Mouse (Mus musculus) layer of hippocampus, adult 18-20 months (tissue): ENCODE results near the gene Tmem59. TPM values are rescaled to one million over a fixed set of nuclear protein-coding genes. Genes with fewer than 3 reads are reported as not detected.

Source experiments
- DNase-seq, 2 experiments: peaks; one replicate each; pipeline ENCODE4 v3.0.0; 2022; ENCODE audit warnings: low spot score in 2 of 2
- total RNA-seq, 2 experiments: library from RNA; stranded (reverse); gene quantifications; 2 replicates each; pipeline ENCODE4 v1.2.3; 2021

Tmem59 gene
- total RNA-seq, 2 experiments from 2014 or later: 224 to 234 TPM

GRCm38 (mm10) chr4:107178830-107179490 lies 761 bp downstream of the Tmem59 start, which contains the start of gene Tceanc2:
Tceanc2 (minus strand) TSS chr4:107179116.
- DNase-seq: peak; percentile 11 to 52

DNA sequence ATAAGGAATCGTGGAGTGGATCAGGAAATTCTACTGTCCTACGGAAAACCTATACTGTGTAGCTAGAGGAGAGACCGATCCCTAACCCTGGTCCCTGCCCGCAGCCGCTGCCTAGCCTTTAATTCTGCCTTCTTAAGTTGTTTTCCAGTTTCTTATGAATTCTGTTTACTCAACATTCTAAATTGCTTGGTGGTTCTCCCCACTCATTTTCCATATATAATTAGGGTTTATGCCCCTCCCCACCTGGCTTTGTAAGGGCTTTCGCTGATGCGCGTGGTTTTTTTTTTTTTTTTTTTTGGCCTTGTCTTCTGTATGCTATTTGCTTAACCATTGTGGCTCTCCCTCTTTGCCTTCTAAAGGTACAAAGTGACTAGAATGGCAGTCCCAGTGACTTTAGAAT lies 1.4 kb downstream of the Tmem59 start:
- DNase-seq: no peak

- no peak for DNase-seq
These were observed 2.5 kb downstream of the Tmem59 start for GRCm38 (mm10) chr4:107180746-107181145.

GRCm38 (mm10) chr4:107181866-107182265 lies 3.7 kb downstream of the Tmem59 start:
- DNase-seq: no peak

DNA sequence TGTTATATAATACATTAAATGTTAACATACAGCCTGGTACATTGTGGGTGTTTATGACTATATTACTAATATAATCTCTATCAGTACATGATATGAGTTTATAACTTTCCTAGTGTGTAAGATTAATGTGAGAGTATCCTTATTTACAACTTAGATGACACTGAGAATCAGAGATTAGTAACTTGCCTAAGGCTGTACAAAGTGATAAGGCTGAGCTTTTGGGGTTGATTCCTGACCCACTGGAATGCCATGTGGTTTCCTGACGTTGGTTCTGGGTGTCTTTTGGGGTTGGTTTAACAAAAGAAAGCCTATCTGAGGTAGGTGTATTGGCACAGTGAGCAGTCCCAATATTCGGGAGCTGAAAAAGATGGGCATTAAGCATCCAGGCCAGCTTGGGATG lies 4.6 kb downstream of the Tmem59 start:
- DNase-seq: no peak

DNA sequence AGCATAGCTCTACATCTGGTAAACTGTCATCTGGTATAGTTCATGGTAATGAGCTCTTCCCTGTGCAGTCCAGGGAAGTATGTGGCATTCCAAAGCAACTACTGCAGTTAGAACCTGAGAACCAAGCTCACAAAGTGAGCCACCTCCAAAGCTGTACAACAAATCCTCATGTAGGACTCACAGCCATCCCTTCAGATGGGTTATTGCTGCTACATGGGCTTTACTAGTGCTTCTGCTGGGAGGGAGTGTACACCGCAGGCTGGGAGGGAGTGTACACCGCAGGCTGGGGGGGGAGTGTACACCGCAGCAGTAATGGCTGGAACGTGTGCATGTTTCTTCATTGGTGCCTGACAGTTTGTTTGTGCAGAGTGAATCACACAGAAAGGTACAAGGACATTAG lies 5.0 kb downstream of the Tmem59 start:
- no peak for DNase-seq

DNA sequence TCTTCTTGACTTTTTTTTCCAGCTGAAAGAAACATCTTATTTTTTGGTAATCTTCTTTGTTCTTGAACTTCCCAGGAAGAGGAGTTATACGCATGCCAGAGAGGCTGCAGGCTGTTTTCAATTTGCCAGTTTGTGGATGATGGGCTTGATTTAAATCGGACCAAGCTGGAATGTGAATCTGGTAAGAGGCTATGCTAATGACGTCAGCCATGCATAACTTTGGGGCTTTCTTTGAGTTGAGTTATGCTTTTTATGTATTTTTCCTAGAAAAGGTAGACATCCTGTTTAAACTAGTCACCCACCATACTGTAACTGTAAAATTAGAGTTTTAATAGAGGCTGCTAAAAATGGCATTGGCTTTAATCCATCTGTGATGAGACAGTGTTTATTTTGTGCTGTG lies 7.5 kb downstream of the Tmem59 start:
- no peak for DNase-seq

DNA sequence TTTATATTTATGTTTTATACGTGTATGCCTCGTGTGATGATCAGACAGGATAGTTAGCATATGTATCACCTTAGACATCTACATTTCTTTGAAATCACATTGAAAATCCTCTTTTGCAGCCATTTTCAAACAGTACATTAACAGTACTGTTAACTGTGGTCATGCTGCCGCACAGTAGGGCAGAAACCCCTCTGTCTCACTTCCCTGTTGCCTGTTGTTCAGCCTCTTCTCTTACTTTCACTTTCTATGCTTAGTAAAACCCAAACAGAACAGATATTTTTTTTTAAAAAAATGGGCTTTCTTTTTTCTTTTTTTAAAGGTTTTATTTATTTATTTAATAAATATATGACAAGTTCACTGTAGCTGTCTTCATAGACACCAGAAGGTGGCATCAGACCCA lies 15.6 kb downstream of the Tmem59 start:
- no peak for DNase-seq

DNA sequence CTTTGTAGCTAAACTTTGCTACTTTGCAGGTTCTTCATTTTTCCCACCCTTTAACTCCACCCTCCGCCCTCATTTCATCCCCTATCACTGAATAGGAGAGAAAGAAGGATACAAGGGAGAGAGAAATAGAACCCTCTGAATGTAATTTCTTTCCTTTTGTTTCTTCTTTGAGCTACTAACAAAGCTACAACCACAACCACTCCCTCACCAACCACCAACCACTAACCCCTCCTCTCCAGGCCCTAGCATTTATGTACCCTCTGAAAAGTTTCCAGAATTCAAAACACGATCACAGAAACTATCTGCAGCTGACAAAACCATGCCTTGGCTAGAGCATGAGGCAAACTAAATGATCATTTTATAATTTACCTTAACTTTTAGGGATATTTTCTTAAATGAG lies 18.3 kb downstream of the Tmem59 start:
- DNase-seq: no peak

- DNase-seq: no peak
These were observed 19.9 kb downstream of the Tmem59 start for GRCm38 (mm10) chr4:107198072-107198471.

- DNase-seq: no peak
These were observed 23.6 kb downstream of the Tmem59 start for GRCm38 (mm10) chr4:107201779-107202178.

DNA sequence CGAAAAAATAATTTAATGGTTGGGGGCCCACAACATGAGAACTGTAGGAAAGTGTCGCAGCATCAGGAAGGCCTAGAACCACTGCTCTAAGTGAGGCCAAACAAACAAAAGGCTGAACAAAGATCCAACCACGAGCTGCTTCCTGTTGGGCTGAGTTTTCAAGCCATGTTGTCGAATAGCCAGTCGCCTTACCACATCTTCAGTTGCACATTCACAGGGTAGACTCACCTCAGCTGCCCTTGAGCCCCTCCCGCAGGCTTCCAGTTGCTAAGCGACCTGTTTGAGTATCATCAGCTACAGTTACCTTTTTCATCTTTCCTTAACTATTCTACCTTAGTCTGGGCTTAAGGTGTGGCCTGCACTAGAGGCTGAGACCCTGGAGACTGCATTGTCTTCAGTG lies 24.8 kb downstream of the Tmem59 start:
- no peak for DNase-seq

- DNase-seq: no peak
These were observed 28.8 kb downstream of the Tmem59 start for GRCm38 (mm10) chr4:107207016-107207415.

DNA sequence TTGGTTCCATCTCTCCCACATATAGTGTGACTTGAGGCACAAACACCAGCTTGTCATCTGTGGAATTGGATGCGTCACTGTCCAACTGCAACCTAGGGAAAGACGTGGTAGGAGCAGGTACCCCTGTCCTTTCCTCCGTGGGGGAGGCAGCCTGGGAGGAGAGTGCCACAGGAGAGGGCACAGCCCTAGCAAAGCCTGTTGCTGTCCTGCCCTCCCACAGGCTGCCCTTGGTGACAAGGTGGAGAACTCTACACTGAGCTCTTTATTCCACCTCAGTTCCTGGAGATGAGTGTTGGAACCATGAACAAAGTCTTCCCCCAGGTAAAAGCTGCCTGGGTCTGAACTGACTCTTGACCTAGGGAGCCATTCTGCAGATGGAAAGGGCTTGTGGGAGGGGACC lies 30.7 kb downstream of the Tmem59 start, which contains the start of gene Ldlrad1:
TSS of gene Ldlrad1 (plus strand) at position 301 of the 400 bp plus-strand sequence.
- DNase-seq: no peak

DNA sequence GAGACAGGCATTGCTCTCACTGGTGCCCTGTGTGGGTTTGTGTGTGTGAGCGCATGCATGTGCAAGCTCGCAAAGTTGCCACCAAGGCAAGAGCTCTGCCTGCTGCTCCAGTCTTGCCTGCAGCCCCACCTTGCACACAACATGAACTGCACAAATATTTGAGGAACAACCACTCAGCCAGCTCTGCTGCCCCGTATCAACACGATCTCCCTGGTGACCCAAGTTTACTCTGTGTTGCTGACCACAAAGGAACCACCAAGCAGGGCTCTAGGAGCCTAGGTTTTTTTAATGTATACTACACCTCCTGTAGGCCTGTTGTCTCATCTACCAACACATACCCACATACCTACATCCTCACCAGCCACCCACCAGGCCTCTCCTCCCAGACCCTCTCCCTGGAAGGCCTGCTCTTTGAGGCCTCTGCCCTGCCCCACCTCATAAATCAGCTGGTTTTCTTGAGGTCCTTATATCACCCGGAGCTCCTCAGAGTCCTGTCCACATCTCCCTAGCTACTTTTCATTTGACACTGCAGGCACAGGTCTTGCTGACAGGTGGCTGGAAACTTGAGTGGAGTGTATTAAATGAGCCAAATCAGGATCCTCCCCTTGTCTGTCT lies 32.4 kb downstream of the Tmem59 start:
- no peak for DNase-seq

- DNase-seq: peak; percentile 28 to 73
These were observed 33.3 kb downstream of the Tmem59 start for GRCm38 (mm10) chr4:107211465-107211864.

GRCm38 (mm10) chr4:107211936-107212335 lies 33.7 kb downstream of the Tmem59 start:
- DNase-seq: no peak

- no peak for DNase-seq
These were observed 35.2 kb downstream of the Tmem59 start for GRCm38 (mm10) chr4:107213279-107214011.

DNA sequence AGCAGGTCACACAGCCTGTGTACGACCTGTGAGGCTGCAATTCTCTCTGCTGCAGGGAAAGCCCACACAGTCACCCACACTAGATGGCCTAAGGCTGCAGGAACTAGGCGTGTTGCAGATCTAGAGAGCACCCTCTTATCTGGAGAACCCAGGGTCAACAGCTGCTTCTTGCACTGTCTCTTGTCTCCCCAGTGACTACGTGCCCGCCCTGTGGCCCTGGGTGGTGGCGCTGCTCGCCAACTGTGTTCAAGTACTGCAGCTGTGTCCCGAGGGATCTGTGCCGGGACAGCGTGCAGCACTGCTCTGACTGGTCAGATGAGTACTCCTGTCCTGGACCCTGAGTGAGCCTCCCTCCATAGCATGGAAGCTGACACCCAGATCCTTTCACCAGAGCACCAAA lies 39.4 kb downstream of the Tmem59 start:
- no peak for DNase-seq

- no peak for DNase-seq
These were observed 43.3 kb downstream of the Tmem59 start for GRCm38 (mm10) chr4:107221524-107221923.

DNA sequence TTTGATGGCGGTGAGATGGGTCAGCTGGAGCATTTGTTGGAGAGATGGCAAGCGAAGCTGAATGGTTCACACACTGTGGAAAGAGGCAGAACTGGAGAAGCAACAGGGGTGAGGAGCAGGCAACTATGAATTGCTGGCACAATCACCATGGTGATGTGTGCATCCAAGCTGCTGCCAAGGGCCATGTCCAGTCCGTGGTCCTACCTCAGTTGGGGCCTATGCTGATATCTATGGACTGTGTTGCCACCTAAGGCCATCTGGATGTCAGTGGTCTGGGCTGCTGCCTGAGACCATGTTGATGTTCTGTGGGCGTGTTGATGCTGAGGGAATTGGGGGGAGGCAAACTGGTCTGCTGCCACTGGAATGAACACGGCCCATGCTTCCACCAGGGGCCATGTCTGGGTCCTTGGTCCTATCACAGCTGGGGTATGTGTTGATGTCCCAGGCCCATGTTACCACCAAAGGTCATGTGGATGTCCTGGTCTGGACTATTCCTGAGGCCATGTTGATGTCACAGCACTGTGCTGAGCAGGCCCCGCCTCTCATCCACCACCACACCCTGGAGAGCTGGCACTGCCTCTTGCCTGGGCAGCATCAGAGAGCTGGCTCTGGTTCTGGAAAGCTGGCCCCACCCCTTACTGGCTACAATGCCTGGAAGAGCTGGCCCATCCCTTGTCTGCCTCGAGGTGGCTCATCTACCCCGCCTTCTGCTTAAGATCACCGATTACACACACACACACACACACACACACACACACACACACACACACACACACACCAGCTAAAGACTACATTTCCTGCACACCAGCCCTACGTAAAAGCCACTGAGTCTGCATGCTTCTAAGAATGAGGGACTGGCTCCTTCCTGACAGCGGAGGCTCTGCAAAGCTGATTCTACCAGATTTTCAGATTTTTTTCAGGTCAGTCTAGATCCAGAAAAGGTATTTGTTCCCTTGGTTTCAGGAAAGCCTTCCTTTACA lies 45.3 kb downstream of the Tmem59 start:
- no peak for DNase-seq
